Mouse (Mus musculus) WW6 (cell line): ENCODE data around the gene Cryl1.

Experiments
- DNase-seq: peaks from one replicate; pipeline ENCODE4 v3.0.0-alpha.2; 2013; ENCODE audit warnings: low read depth, low spot score

Gene Cryl1

GRCm38 (mm10) chr14:57235276-57235675 lies 163.1 kb downstream of the Cryl1 start:
- DNase-seq, result no peak

GRCm38 (mm10) chr14:57234711-57235110 lies 163.6 kb downstream of the Cryl1 start:
- no peak for DNase-seq

GRCm38 (mm10) chr14:57230264-57231015 lies 167.9 kb downstream of the Cryl1 start:
- DNase-seq, result no peak
